Mouse (Mus musculus) bone marrow macrophage, adult 2 months (primary cell): ENCODE measurements at regions not wholly inside any gene's neighbourhood (a gene's known extent, or its start where the extent isn't known, plus 50 kb on each side); places are given as distances from the start of the nearest gene placed in this dataset.
A peak's percentile ranks its signal among the peaks of the same experiment; 100 is the strongest.

Experiments used
- H3K27ac ChIP-seq: 2 replicates; pipeline ENCODE4 v1.5.1; 2012; ENCODE audit warnings: low read depth, low read length; ENCODE audit not compliant: insufficient read depth
- H3K4me1 ChIP-seq: 2 replicates; pipeline ENCODE4 v1.6.1; 2012; ENCODE audit warnings: low read length; ENCODE audit not compliant: control insufficient read depth, insufficient read depth
- H3K4me3 ChIP-seq: 2 replicates; pipeline ENCODE4 v1.5.1; 2012; ENCODE audit warnings: mild to moderate bottlenecking, low read length, moderate library complexity; ENCODE audit not compliant: insufficient read depth
- CTCF ChIP-seq: IDR thresholded peaks from 2 replicates; pipeline ENCODE4 v1.5.1; 2012; ENCODE audit warnings: low read depth, mild to moderate bottlenecking, low read length, moderate library complexity
- POLR2A ChIP-seq: IDR thresholded peaks from 2 replicates; pipeline ENCODE4 v1.6.1; 2012; ENCODE audit warnings: mild to moderate bottlenecking, low read depth, low read length, borderline replicate concordance

GRCm38 (mm10) chr3:144013481-144014125 lies 191.4 kb downstream of the Lmo4 start:
- Histone ChIP-seq H3K4me3 (no peak overlapping the region), H3K4me1 (no peaks in the 10 kb centered on the region), H3K27ac (no peak overlapping the region)
- TF ChIP-seq POLR2A = no peak
- no peak for TF ChIP-seq CTCF

GRCm38 (mm10) chr3:144012820-144013219 lies 192.2 kb downstream of the Lmo4 start:
- Histone ChIP-seq H3K4me3 (no peak overlapping the region), H3K27ac (no peak overlapping the region), H3K4me1 (no peaks in the 10 kb centered on the region)
- TF ChIP-seq POLR2A = no peak
- TF ChIP-seq CTCF = no peak

GRCm38 (mm10) chr3:144012173-144012572 lies 192.8 kb downstream of the Lmo4 start:
- no peaks in the 10 kb centered on the region for H3K4me1 ChIP-seq
- no peak overlapping the region for H3K4me3 ChIP-seq
- TF ChIP-seq CTCF (no peak), POLR2A (no peak)
- no peak overlapping the region for H3K27ac ChIP-seq

GRCm38 (mm10) chr3:144011456-144012025 lies 193.5 kb downstream of the Lmo4 start:
- TF ChIP-seq CTCF (no peak), POLR2A (no peak)
- Histone ChIP-seq H3K4me1 (no peaks in the 10 kb centered on the region), H3K27ac (no peak overlapping the region), H3K4me3 (no peak overlapping the region)

DNA sequence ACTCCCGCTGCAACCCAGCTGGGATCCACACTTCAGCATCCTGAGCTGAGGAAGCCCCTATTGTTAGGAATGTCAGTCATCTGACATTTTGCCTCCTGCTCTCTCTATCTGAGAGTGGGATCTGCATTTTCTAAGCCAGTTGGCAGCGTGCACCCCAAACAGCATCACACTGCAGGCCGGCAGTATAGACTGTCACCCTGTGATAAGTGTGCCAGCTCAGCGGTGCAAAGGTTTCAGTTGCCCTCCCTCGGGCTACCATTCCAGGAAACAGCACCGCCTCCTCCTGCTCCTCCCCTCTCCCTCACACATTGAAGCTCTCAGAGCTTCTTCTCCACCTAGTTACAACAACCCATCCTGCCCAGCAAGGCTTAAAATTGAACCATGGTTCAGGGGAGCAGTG lies 194.5 kb downstream of the Lmo4 start:
- Histone ChIP-seq H3K4me1 (no peaks in the 10 kb centered on the region), H3K4me3 (no peak overlapping the region), H3K27ac (no peak overlapping the region)
- no peak for TF ChIP-seq POLR2A
- TF ChIP-seq CTCF = no peak

- TF ChIP-seq CTCF (no peak), POLR2A (no peak)
- H3K27ac ChIP-seq = no peak overlapping the region
Measured at GRCm38 (mm10) chr3:144007111-144007619, 197.9 kb downstream of the Lmo4 start.

GRCm38 (mm10) chr3:143997909-143998308 lies 207.1 kb downstream of the Lmo4 start:
- no peaks in the 10 kb centered on the region for H3K4me1 ChIP-seq
- H3K27ac ChIP-seq = no peak overlapping the region
- TF ChIP-seq POLR2A (no peak), CTCF (no peak)
- no peak overlapping the region for H3K4me3 ChIP-seq

More at GRCm38 (mm10) chr3:144007111-144007619, 197.9 kb downstream of the Lmo4 start:
- Histone ChIP-seq H3K4me3 (no peak overlapping the region), H3K4me1 (no peaks in the 10 kb centered on the region)

DNA sequence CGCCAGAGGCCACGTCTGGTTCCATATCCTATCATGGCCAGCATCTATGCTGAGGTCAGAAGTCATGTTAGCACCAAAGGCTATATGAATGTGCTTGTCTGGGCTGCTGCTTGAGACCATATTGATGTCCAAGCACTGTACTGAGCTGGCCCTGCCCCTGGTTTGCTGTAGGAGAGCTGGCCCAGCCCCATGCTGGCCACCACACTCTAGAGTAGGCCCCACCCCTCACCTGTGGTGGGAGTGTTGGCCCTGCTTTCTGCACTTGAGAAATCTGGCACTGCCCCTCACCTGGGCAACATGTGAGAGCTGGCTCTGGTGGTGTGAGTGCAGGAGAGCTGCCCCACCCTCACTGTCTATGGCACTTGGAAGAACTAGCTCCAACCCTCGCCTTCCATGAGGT lies 210.0 kb downstream of the Lmo4 start:
- no peak overlapping the region for H3K4me3 ChIP-seq
- no peaks in the 10 kb centered on the region for H3K4me1 ChIP-seq
- TF ChIP-seq POLR2A = no peak
- no peak for TF ChIP-seq CTCF
- H3K27ac ChIP-seq = no peak overlapping the region

DNA sequence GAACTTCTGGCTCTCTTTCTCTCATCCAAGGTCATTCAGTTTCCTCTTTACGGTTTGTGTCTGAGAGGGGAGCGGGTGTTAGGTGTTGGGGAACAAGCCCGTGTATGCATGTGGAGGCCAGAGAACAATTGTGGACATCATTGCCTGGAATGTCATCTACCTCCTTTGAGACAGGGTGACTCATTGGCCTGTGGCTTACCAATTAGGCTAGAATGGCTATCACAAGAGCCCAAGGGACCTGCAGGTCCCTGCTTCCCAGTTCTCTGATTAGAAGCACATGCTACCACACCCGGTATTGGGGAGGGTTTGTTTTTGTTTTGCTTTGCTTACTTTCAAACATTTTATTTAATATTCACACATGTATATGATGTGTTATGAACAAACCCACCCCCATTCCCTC lies 216.0 kb downstream of the Lmo4 start:
- H3K4me1 ChIP-seq = no peaks in the 10 kb centered on the region
- no peak overlapping the region for H3K4me3 ChIP-seq
- H3K27ac ChIP-seq = no peak overlapping the region
- TF ChIP-seq CTCF = no peak
- TF ChIP-seq POLR2A = no peak

DNA sequence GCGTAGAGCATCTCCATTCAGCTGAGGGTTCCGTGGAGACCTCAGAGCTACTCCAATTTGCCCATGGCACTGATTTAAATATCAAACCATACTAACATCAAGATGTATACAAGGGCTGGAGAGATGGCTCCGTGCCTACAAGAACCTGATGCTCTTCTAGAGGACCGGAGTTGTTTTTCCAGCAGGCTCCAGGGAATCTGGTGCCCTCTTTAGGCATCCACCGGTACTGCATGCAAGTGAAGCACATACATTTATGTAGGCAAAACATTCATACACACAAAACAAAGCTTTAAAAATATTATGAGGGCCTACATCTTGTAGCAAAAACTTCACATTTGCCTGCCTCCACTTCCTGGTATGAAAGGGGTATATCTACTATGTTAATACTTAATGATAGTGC lies 217.0 kb downstream of the Lmo4 start:
- Histone ChIP-seq H3K4me1 (no peaks in the 10 kb centered on the region), H3K4me3 (no peak overlapping the region), H3K27ac (no peak overlapping the region)
- 0 out of 2 replicates have a peak, but pooled peaks have one; percentile 12 for TF ChIP-seq CTCF
- TF ChIP-seq POLR2A = no peak
